Mouse (Mus musculus): ENCODE results near the gene Pom121. TPM values are rescaled to one million over a fixed set of nuclear protein-coding genes. Genes with fewer than 3 reads are reported as not detected.
"Not testable (repeated sequence)": the region's sequence is repeated elsewhere in the genome, so short reads cannot be mapped to it uniquely, and the experiment has no call there.

Pom121 gene
- total and polyA plus RNA-seq, 2 experiments, result 0.92 to 6.0 TPM

- DNase-seq (ENCODE audit: extremely low read depth, low read depth, low spot score), result no peak
- Histone ChIP-seq H3K36me3 (ENCODE audit: control insufficient read depth, insufficient read depth, low read length) (peaks cover 14% of the 10 kb centered on the region), H3K9ac (ENCODE audit: low read depth, low read length) (no peak overlapping the region), H3K4me3 (ENCODE audit: insufficient read depth, low read depth, low read length) (no peak overlapping the region), H3K27me3 (ENCODE audit: control insufficient read depth, insufficient read depth, low read length) (no peaks in the 10 kb centered on the region), H3K27ac (replicated peaks; ENCODE audit: insufficient read depth, low read depth, low read length) (no peak overlapping the region), H3K4me1 (ENCODE audit: control insufficient read depth, insufficient read depth, low read length) (peaks cover 4% of the 10 kb centered on the region), H3K79me2 (ENCODE audit: control insufficient read depth, insufficient read depth, low read length) (peaks cover 5% of the 10 kb centered on the region; the same call in 1 of the 2 replicates)
- TF ChIP-seq CTCF (IDR thresholded peaks at IDR 0.05; ENCODE audit: low read depth, low read length) (no peak), POLR2A (IDR thresholded peaks at IDR 0.05; ENCODE audit: extremely low read depth, insufficient read depth, low read length) (no peak)
- 54% methylated on average over 8 of the region's 8 CpGs for WGBS
Measured at GRCm38 (mm10) chr5:135375167-135375566, 19.2 kb downstream of the Pom121 start.

- Histone ChIP-seq H3K4me3 (ENCODE audit: insufficient read depth, low read depth, low read length) (no peak overlapping the region), H3K27me3 (ENCODE audit: control insufficient read depth, insufficient read depth, low read length) (no peaks in the 10 kb centered on the region), H3K9ac (ENCODE audit: low read depth, low read length) (no peak overlapping the region), H3K4me1 (ENCODE audit: control insufficient read depth, insufficient read depth, low read length) (peaks cover 4% of the 10 kb centered on the region), H3K79me2 (ENCODE audit: control insufficient read depth, insufficient read depth, low read length) (peaks cover 8% of the 10 kb centered on the region; the same call in 1 of the 2 replicates), H3K36me3 (ENCODE audit: control insufficient read depth, insufficient read depth, low read length) (peaks cover 8% of the 10 kb centered on the region), H3K27ac (replicated peaks; ENCODE audit: insufficient read depth, low read depth, low read length) (no peak overlapping the region)
- WGBS, result 99% methylated on average over 5 of the region's 5 CpGs
- TF ChIP-seq POLR2A (IDR thresholded peaks at IDR 0.05; ENCODE audit: extremely low read depth, insufficient read depth, low read length), result no peak
- TF ChIP-seq CTCF (IDR thresholded peaks at IDR 0.05; ENCODE audit: low read depth, low read length), result peak; percentile 17; the same call in 1 of the 2 replicates
- DNase-seq (ENCODE audit: extremely low read depth, low read depth, low spot score), result no peak
Measured at GRCm38 (mm10) chr5:135373601-135374000, 20.7 kb downstream of the Pom121 start.

- Histone ChIP-seq H3K36me3 (ENCODE audit: control insufficient read depth, insufficient read depth, low read length) (no peaks in the 10 kb centered on the region), H3K4me3 (ENCODE audit: insufficient read depth, low read depth, low read length) (no peak overlapping the region), H3K9ac (ENCODE audit: low read depth, low read length) (no peak overlapping the region), H3K27me3 (ENCODE audit: control insufficient read depth, insufficient read depth, low read length) (no peaks in the 10 kb centered on the region), H3K4me1 (ENCODE audit: control insufficient read depth, insufficient read depth, low read length) (peaks cover 4% of the 10 kb centered on the region), H3K79me2 (ENCODE audit: control insufficient read depth, insufficient read depth, low read length) (peaks cover 8% of the 10 kb centered on the region; the same call in 1 of the 2 replicates), H3K27ac (replicated peaks; ENCODE audit: insufficient read depth, low read depth, low read length) (no peak overlapping the region)
- no peak for DNase-seq (ENCODE audit: extremely low read depth, low read depth, low spot score)
- no peak for TF ChIP-seq POLR2A (IDR thresholded peaks at IDR 0.05; ENCODE audit: extremely low read depth, insufficient read depth, low read length)
- WGBS, result 96% methylated on average over 13 of the region's 13 CpGs
Measured at GRCm38 (mm10) chr5:135371195-135371594, 23.2 kb downstream of the Pom121 start.

- peak; percentile 87 for DNase-seq (ENCODE audit: extremely low read depth, low read depth, low spot score)
- Histone ChIP-seq H3K79me2 (ENCODE audit: control insufficient read depth, insufficient read depth, low read length) (peaks cover 8% of the 10 kb centered on the region; the same call in 1 of the 2 replicates), H3K4me1 (ENCODE audit: control insufficient read depth, insufficient read depth, low read length) (peaks cover 4% of the 10 kb centered on the region), H3K9ac (ENCODE audit: low read depth, low read length) (peak within 1 kb of the TSS; percentile 97), H3K36me3 (ENCODE audit: control insufficient read depth, insufficient read depth, low read length) (no peaks in the 10 kb centered on the region), H3K27me3 (ENCODE audit: control insufficient read depth, insufficient read depth, low read length) (no peaks in the 10 kb centered on the region), H3K27ac (replicated peaks; ENCODE audit: insufficient read depth, low read depth, low read length) (peak within 1 kb of the TSS; percentile 75), H3K4me3 (ENCODE audit: insufficient read depth, low read depth, low read length) (peak within 1 kb of the TSS; percentile 92)
- WGBS, result under 1% methylated on average over 64 of the region's 64 CpGs
- TF ChIP-seq POLR2A (IDR thresholded peaks at IDR 0.05; ENCODE audit: extremely low read depth, insufficient read depth, low read length) (peak; percentile 54), CTCF (IDR thresholded peaks at IDR 0.05; ENCODE audit: low read depth, low read length) (no peak)
Measured at GRCm38 (mm10) chr5:135369787-135370654, 24.3 kb downstream of the Pom121 start, which contains the start of gene Nsun5. Gene Nsun5 (plus strand): TSS chr5:135369953.

- 57% methylated on average over 9 of the region's 9 CpGs for WGBS
Measured at GRCm38 (mm10) chr5:135369196-135369595, 25.1 kb downstream of the Pom121 start.

GRCm38 (mm10) chr5:135368312-135368711, 26.0 kb downstream of the Pom121 start:
- no peaks in the 10 kb centered on the region for H3K36me3 ChIP-seq (ENCODE audit: control insufficient read depth, insufficient read depth, low read length)
- H3K79me2 ChIP-seq (ENCODE audit: control insufficient read depth, insufficient read depth, low read length), result peaks cover 8% of the 10 kb centered on the region; the same call in 1 of the 2 replicates
- H3K27me3 ChIP-seq (ENCODE audit: control insufficient read depth, insufficient read depth, low read length), result no peaks in the 10 kb centered on the region
- H3K27ac ChIP-seq (replicated peaks; ENCODE audit: insufficient read depth, low read depth, low read length), result no peak overlapping the region
- H3K4me1 ChIP-seq (ENCODE audit: control insufficient read depth, insufficient read depth, low read length), result peaks cover 4% of the 10 kb centered on the region
- WGBS, result 75% methylated on average over 6 of the region's 6 CpGs
- no peak overlapping the region for H3K4me3 ChIP-seq (ENCODE audit: insufficient read depth, low read depth, low read length)
- peak; percentile 43 for DNase-seq (ENCODE audit: extremely low read depth, low read depth, low spot score)
- TF ChIP-seq CTCF (IDR thresholded peaks at IDR 0.05; ENCODE audit: low read depth, low read length) (no peak), POLR2A (IDR thresholded peaks at IDR 0.05; ENCODE audit: extremely low read depth, insufficient read depth, low read length) (no peak)
- H3K9ac ChIP-seq (ENCODE audit: low read depth, low read length), result no peak overlapping the region

More at GRCm38 (mm10) chr5:135369196-135369595, 25.1 kb downstream of the Pom121 start:
- H3K36me3 ChIP-seq (ENCODE audit: control insufficient read depth, insufficient read depth, low read length); H3K9ac ChIP-seq (ENCODE audit: low read depth, low read length); H3K4me3 ChIP-seq (ENCODE audit: insufficient read depth, low read depth, low read length); H3K4me1 ChIP-seq (ENCODE audit: control insufficient read depth, insufficient read depth, low read length); DNase-seq (ENCODE audit: extremely low read depth, low read depth, low spot score); H3K27me3 ChIP-seq (ENCODE audit: control insufficient read depth, insufficient read depth, low read length); H3K79me2 ChIP-seq (ENCODE audit: control insufficient read depth, insufficient read depth, low read length): not testable (repeated sequence)
- peak overlapping the region; percentile 75; the same call in 1 of the 2 replicates for H3K27ac ChIP-seq (replicated peaks; ENCODE audit: insufficient read depth, low read depth, low read length)

All from liver, adult 2 months (tissue).